Comparison of ENCODE assay signal across 11 mouse cellular contexts in the genomic region with DNA sequence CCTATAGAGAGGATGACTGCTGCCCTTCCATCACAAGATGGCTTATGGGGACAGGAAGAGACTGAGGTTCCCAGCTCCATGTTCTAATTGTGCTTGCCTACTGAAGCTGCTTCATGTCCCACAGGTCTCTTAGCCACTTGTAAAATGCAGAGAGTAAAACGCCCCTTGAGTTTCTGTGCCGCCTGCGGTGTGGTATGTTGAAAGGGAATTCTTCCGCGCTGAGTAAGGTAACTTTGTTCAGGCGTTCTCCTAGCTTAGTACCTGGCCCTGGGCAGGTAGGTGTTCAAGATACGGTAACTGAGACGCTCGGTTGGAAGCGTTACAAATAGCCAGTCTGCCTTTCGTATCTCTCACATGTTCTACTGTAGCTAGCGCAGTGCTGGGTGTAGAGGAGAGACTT. TPM values are rescaled to one million over a fixed set of nuclear protein-coding genes. Genes with fewer than 3 reads are reported as not detected.
DNase-seq lines count a peak whose midpoint lies in the region; ATAC-seq and TF ChIP-seq lines count a peak whose summit lies in the region.
"Had no signal": no experiment of that assay in that cellular context is flagged by ENCODE, and none has a peak within 500 bp of the region (broad histone marks: within the 10 kb centered on the region; RNA-seq: fewer than 3 reads in every experiment).

No protein-coding gene starts in this region.

- TF ChIP-seq CTCF in liver, postnatal 0 days (IDR thresholded peaks at IDR 0.05; ENCODE audit: low read depth): no peak

- no peak overlapping the region for H3K4me3 ChIP-seq in liver, embryonic 11.5 days (ENCODE audit: low read depth, low read length)
- no peak overlapping the region for H3K4me3 ChIP-seq in liver, postnatal 0 days (ENCODE audit: low read depth, low read length)
- H3K4me3 ChIP-seq in embryonic facial prominence, embryonic 15.5 days (replicated peaks): peak overlapping the region; percentile 37; the same call in 1 of the 2 replicates
- H3K4me3 ChIP-seq in hindbrain, embryonic 13.5 days: 0 out of 2 replicates have a peak overlapping the region, but pooled peaks have one; percentile 17
- H3K4me3 ChIP-seq in midbrain, embryonic 16.5 days (ENCODE audit: low read depth, low read length): no peak overlapping the region

- H3K9ac ChIP-seq in liver, embryonic 11.5 days (ENCODE audit: low read depth, low read length): no peak overlapping the region
- no peak overlapping the region for H3K9ac ChIP-seq in liver, postnatal 0 days (replicated peaks)
- no peak overlapping the region for H3K9ac ChIP-seq in embryonic facial prominence, embryonic 15.5 days
- H3K9ac ChIP-seq in hindbrain, embryonic 13.5 days: peak overlapping the region; percentile 35
- H3K9ac ChIP-seq in midbrain, embryonic 16.5 days (ENCODE audit: low read depth, low read length): no peak overlapping the region

- DNase-seq in liver, embryonic 11.5 days (ENCODE audit: low spot score): no peak
- DNase-seq in liver, postnatal 0 days: no peak
- DNase-seq in ovary, postnatal 14 days (ENCODE audit: low spot score): no peak
- DNase-seq in urinary bladder, postnatal 14 days (ENCODE audit: low spot score): no peak

- no peaks in the 10 kb centered on the region for H3K9me3 ChIP-seq in liver, embryonic 11.5 days (ENCODE audit: control insufficient read depth, low read length)
- H3K9me3 ChIP-seq in liver, postnatal 0 days (ENCODE audit: low read length): no peaks in the 10 kb centered on the region
- no peaks in the 10 kb centered on the region for H3K9me3 ChIP-seq in embryonic facial prominence, embryonic 15.5 days (replicated peaks)
- no peaks in the 10 kb centered on the region for H3K9me3 ChIP-seq in hindbrain, embryonic 13.5 days
- no peaks in the 10 kb centered on the region for H3K9me3 ChIP-seq in midbrain, embryonic 16.5 days (replicated peaks; ENCODE audit: control insufficient read depth, low read length, poor library complexity, severe bottlenecking)

- H3K4me2 ChIP-seq in liver, embryonic 11.5 days: peak overlapping the region; percentile 60
- H3K4me2 ChIP-seq in liver, postnatal 0 days (ENCODE audit: low read depth, low read length): no peak overlapping the region
- H3K4me2 ChIP-seq in embryonic facial prominence, embryonic 15.5 days (replicated peaks): peak overlapping the region; percentile 52
- peak overlapping the region; percentile 43 for H3K4me2 ChIP-seq in hindbrain, embryonic 13.5 days
- peak overlapping the region; percentile 42 for H3K4me2 ChIP-seq in midbrain, embryonic 16.5 days (ENCODE audit: low read length)

- 0 out of 2 replicates have a peak, but pooled peaks cover 4% of the 10 kb centered on the region for H3K4me1 ChIP-seq in liver, embryonic 11.5 days (replicated peaks; ENCODE audit: control insufficient read depth, insufficient read depth, low read length)
- no peaks in the 10 kb centered on the region for H3K4me1 ChIP-seq in liver, postnatal 0 days (ENCODE audit: insufficient read depth)
- peaks cover 36% of the 10 kb centered on the region for H3K4me1 ChIP-seq in embryonic facial prominence, embryonic 15.5 days
- peaks cover 69% of the 10 kb centered on the region for H3K4me1 ChIP-seq in hindbrain, embryonic 13.5 days (replicated peaks)
- peaks cover 68% of the 10 kb centered on the region for H3K4me1 ChIP-seq in midbrain, embryonic 16.5 days (ENCODE audit: control insufficient read depth, insufficient read depth, low read length)

- no peaks in the 10 kb centered on the region for H3K36me3 ChIP-seq in liver, embryonic 11.5 days (ENCODE audit: control insufficient read depth, insufficient read depth, low read length)
- H3K36me3 ChIP-seq in liver, postnatal 0 days (replicated peaks; ENCODE audit: insufficient read depth, low read length): no peaks in the 10 kb centered on the region
- no peaks in the 10 kb centered on the region for H3K36me3 ChIP-seq in embryonic facial prominence, embryonic 15.5 days
- peaks cover 5% of the 10 kb centered on the region; the same call in 1 of the 2 replicates for H3K36me3 ChIP-seq in hindbrain, embryonic 13.5 days
- no peaks in the 10 kb centered on the region for H3K36me3 ChIP-seq in midbrain, embryonic 16.5 days (ENCODE audit: control insufficient read depth, insufficient read depth, low read length)

- peaks cover 30% of the 10 kb centered on the region for H3K27me3 ChIP-seq in liver, embryonic 11.5 days (replicated peaks; ENCODE audit: control insufficient read depth, insufficient read depth, low read length)
- peaks cover 20% of the 10 kb centered on the region for H3K27me3 ChIP-seq in liver, postnatal 0 days (ENCODE audit: insufficient read depth, low read length)
- H3K27me3 ChIP-seq in embryonic facial prominence, embryonic 15.5 days: no peaks in the 10 kb centered on the region; the same call in 1 of the 2 replicates
- no peaks in the 10 kb centered on the region for H3K27me3 ChIP-seq in hindbrain, embryonic 13.5 days
- H3K27me3 ChIP-seq in midbrain, embryonic 16.5 days (ENCODE audit: control insufficient read depth, insufficient read depth, low read depth, low read length): no peaks in the 10 kb centered on the region
- H3K27me3 ChIP-seq: Patski had no signal

- ATAC-seq in liver, embryonic 11.5 days (replicated peaks; ENCODE audit: low FRiP score): no peak
- no peak for ATAC-seq in liver, postnatal 0 days
- peak; percentile 30; the same call in 1 of the 2 replicates for ATAC-seq in embryonic facial prominence, embryonic 15.5 days (ENCODE audit: insufficient number of reproducible peaks, low FRiP score, low TSS enrichment, low read depth)
- no peak for ATAC-seq in hindbrain, embryonic 13.5 days (ENCODE audit: low FRiP score)
- no peak for ATAC-seq in midbrain, embryonic 16.5 days
- ATAC-seq: Patski had no signal

- no peak overlapping the region for H3K27ac ChIP-seq in liver, embryonic 11.5 days (ENCODE audit: low read depth, low read length)
- H3K27ac ChIP-seq in liver, postnatal 0 days (ENCODE audit: low read depth): no peak overlapping the region
- no peak overlapping the region for H3K27ac ChIP-seq in embryonic facial prominence, embryonic 15.5 days (replicated peaks)
- H3K27ac ChIP-seq in hindbrain, embryonic 13.5 days: peak overlapping the region; percentile 74; the same call in 1 of the 2 replicates
- H3K27ac ChIP-seq in midbrain, embryonic 16.5 days (ENCODE audit: low read length): peak overlapping the region; percentile 12; the same call in 1 of the 2 replicates

- 33% methylated on average over 12 of the region's 12 CpGs for WGBS in liver, embryonic 11.5 days
- WGBS in liver, postnatal 0 days (ENCODE audit: insufficient replicate concordance): 34% methylated on average over 12 of the region's 12 CpGs
- WGBS in embryonic facial prominence, embryonic 15.5 days: 35% methylated on average over 12 of the region's 12 CpGs
- WGBS in hindbrain, embryonic 13.5 days: 47% methylated on average over 12 of the region's 12 CpGs
- WGBS in midbrain, embryonic 16.5 days: 47% methylated on average over 12 of the region's 12 CpGs

- no peak for TF ChIP-seq EP300 in liver, postnatal 0 days (IDR thresholded peaks at IDR 0.05; ENCODE audit: low read depth)

RNA-seq across cellular contexts. Expression of gene Gm10188, which starts 17.9 kb away (rescaled TPM):
- not detected in 2 replicates for polyA plus RNA-seq in liver, embryonic 11.5 days (2014; fragmentation: Nextera tagmentation; extraction: Ambion mirVana)
- polyA plus RNA-seq in liver, postnatal 0 days (2015; fragmentation: Nextera tagmentation; extraction: Ambion mirVana): not detected in 2 replicates
- not detected in 2 replicates for polyA plus RNA-seq in embryonic facial prominence, embryonic 15.5 days (2015; fragmentation: Nextera tagmentation; extraction: Ambion mirVana)
- polyA plus RNA-seq in hindbrain, embryonic 13.5 days (2015; fragmentation: Nextera tagmentation; extraction: Ambion mirVana): 0.63 and 0.95 TPM in 2 replicates
- polyA plus RNA-seq in midbrain, embryonic 16.5 days (2015; fragmentation: Nextera tagmentation; extraction: Ambion mirVana): 0.28 and 0.63 TPM in 2 replicates
- polyA plus RNA-seq: brain, embryonic 14.5 days; embryonic facial prominence, embryonic 11.5 days; small intestine, adult 2 months had no signal

RNA-seq across cellular contexts. Expression of gene AC124108.1, which starts 20.4 kb away (rescaled TPM):
- 0.04 and 0.08 TPM in 2 replicates for polyA plus RNA-seq in liver, embryonic 11.5 days (2014; fragmentation: Nextera tagmentation; extraction: Ambion mirVana)
- polyA plus RNA-seq in liver, postnatal 0 days (2015; fragmentation: Nextera tagmentation; extraction: Ambion mirVana): not detected in 2 replicates
- polyA plus RNA-seq in embryonic facial prominence, embryonic 15.5 days (2015; fragmentation: Nextera tagmentation; extraction: Ambion mirVana): 0.37 and 0.43 TPM in 2 replicates
- 4.2 and 4.8 TPM in 2 replicates for polyA plus RNA-seq in hindbrain, embryonic 13.5 days (2015; fragmentation: Nextera tagmentation; extraction: Ambion mirVana)
- 2.8 and 4.0 TPM in 2 replicates for polyA plus RNA-seq in midbrain, embryonic 16.5 days (2015; fragmentation: Nextera tagmentation; extraction: Ambion mirVana)
- polyA plus RNA-seq: small intestine, adult 2 months had no signal

RNA-seq across cellular contexts. Expression of gene Lemd1, which starts 20.4 kb away (rescaled TPM):
- 0.27 TPM in 1 of 2 replicates, not detected in the other for polyA plus RNA-seq in liver, embryonic 11.5 days (2014; fragmentation: Nextera tagmentation; extraction: Ambion mirVana)
- polyA plus RNA-seq in liver, postnatal 0 days (2015; fragmentation: Nextera tagmentation; extraction: Ambion mirVana): not detected in 2 replicates
- polyA plus RNA-seq in embryonic facial prominence, embryonic 15.5 days (2015; fragmentation: Nextera tagmentation; extraction: Ambion mirVana): 0.79 and 0.91 TPM in 2 replicates
- polyA plus RNA-seq in hindbrain, embryonic 13.5 days (2015; fragmentation: Nextera tagmentation; extraction: Ambion mirVana): 24.8 and 25.7 TPM in 2 replicates
- polyA plus RNA-seq in midbrain, embryonic 16.5 days (2015; fragmentation: Nextera tagmentation; extraction: Ambion mirVana): 16.2 and 18.0 TPM in 2 replicates

Comparison
In these comparisons a context has a peak if more than half of its experiments do, and no peak if none do; other contexts are left out.
1. H3K27ac ChIP-seq: peak in hindbrain, embryonic 13.5 days (single experiment) and midbrain, embryonic 16.5 days (single experiment); none in liver, embryonic 11.5 days (single experiment), liver, postnatal 0 days (single experiment) and embryonic facial prominence, embryonic 15.5 days (single experiment).
2. H3K4me3 ChIP-seq: peak in embryonic facial prominence, embryonic 15.5 days (single experiment) and hindbrain, embryonic 13.5 days (single experiment); none in liver, embryonic 11.5 days (single experiment), liver, postnatal 0 days (single experiment) and midbrain, embryonic 16.5 days (single experiment).